Mouse (Mus musculus) testis, adult 10 weeks (tissue): ENCODE results near the gene Cpn1. TPM values are rescaled to one million over a fixed set of nuclear protein-coding genes. Genes with fewer than 3 reads are reported as not detected.

Experiments used
- polyA plus RNA-seq: library from polyadenylated mRNA; stranded (reverse); fragments of 350-450 nt; fragmentation: Illumina TruSeq; extraction: RNeasy Lipid Tissue Mini Kit (QIAGEN cat#74804); gene quantifications from one replicate; pipeline ENCODE4 v1.2.3, GENCODE M21; 2014; ENCODE audit warnings: low read depth, low replicate concordance

The Cpn1 gene
- 0.91 TPM for polyA plus RNA-seq

DNA sequence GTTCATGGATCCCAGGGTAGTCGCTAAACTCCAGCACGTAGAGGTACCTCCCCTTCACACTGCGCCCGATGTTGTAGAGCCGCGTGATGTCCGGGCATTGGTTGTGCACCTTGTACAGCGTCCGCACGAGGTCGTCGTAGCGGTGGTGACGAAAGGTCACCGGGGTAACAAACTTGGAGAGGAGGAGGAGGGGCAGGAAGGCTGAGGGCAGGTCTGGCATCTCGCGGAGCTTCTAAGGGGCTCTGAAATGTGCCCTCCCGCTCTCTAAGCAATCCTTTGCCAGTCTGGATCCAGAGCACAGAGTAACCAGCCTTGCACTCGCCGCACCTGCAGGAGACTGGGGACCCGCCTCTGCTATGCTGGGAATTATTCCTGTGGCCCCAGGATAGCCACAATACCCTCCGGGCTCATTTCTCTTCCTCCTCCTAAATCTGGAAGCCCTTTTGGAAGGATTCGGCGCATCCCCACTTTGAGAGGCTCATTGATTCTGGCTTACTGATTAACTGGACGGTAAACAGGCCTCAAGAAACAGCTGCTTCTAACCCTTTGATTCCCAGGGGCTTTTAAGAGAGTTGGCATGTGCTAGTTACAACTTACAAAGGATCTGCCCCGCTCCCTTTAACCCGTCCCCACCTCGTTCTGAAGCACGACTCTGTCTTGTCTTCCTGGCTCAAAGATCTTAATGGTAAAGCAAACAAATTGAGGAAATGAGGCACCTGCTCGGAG lies at the start of gene Cpn1:
Gene Cpn1, minus strand, starts transcription at position 488 of the 726 bp plus-strand sequence.

GRCm38 (mm10) chr19:44028972-44029371 lies 42.6 kb upstream of the Cpn1 start, which contains the start of gene Cyp2c23:
Gene Cyp2c23 (minus strand): TSS chr19:44029208.

DNA sequence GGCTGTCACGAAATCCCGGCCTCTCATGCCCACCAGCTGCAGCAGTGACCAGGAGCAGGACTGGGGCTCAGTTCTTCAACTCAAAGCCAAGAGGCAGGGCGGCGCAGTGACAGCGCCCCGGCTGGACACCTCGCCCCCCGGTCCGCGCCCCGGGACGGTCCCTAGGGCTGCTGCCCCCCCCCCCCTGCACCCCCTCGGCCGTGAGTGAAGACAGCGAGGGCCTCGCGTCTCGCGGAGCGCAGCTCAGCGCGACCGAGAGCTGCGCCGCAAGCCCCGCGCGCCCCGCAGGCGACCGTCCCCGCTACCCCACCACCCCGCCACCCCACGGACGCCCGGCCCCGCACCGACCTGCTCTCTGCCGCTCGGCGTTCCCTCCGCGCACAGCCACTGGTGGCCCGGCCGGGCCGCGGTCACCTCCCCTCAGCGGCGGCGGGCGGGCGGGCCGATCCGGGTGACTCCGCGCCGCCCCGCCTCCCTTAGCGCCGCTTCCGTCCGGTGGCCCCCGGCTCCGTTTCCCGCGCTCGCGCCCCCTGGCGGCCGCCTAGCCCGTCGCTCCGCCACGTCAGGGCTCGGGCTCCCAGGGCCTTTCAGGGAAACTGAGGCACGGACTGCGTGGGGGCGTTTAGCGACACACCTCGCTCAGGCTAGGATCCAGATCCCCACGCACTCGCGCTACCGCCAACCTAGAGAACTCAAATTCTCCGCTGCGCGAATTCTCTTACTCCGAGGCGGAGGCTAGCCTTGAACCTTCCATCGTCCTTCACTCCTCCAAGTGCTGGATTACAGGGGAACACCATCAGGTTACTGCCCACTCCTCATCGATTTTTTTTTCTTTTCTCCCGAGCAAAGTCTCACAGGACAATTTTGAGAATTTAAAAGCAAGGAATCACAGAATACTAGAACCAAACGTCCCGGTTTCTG lies 46.3 kb downstream of the Cpn1 start, which contains the start of gene Dnmbp:
Gene Dnmbp, minus strand, starts transcription at position 423 of the 921 bp plus-strand sequence.

Other genes starting within 250 kb of the Cpn1 start
- 72.9 TPM for gene Cutc, start 233.6 kb downstream of the Cpn1 start, polyA plus RNA-seq
- 3.9 TPM for gene Cox15, start 233.6 kb downstream of the Cpn1 start, polyA plus RNA-seq
- 0.34 TPM for gene Abcc2, start 204.4 kb downstream of the Cpn1 start, polyA plus RNA-seq
- 4.2 TPM for gene Dnmbp, start 46.4 kb downstream of the Cpn1 start, polyA plus RNA-seq
- gene Cyp2c23, start 42.7 kb upstream of the Cpn1 start, polyA plus RNA-seq, result 1.0 TPM
- 69.0 TPM for gene Erlin1, start 83.2 kb upstream of the Cpn1 start, polyA plus RNA-seq
- 69.4 TPM for gene Chuk, start 120.9 kb upstream of the Cpn1 start, polyA plus RNA-seq
- 11.8 TPM for gene Cwf19l1, start 149.3 kb upstream of the Cpn1 start, polyA plus RNA-seq
- 72.1 TPM for gene Bloc1s2, start 159.9 kb upstream of the Cpn1 start, polyA plus RNA-seq
- gene Pkd2l1, start 205.9 kb upstream of the Cpn1 start, polyA plus RNA-seq, result 4.5 TPM
- 2.3 TPM for gene Scd3, start 216.7 kb upstream of the Cpn1 start, polyA plus RNA-seq